Mouse (Mus musculus): Measurements from ENCODE around the gene Stim2. TPM values are rescaled to one million over a fixed set of nuclear protein-coding genes. Genes with fewer than 3 reads are reported as not detected.
A peak's percentile ranks its signal among the peaks of the same experiment; 100 is the strongest.

Stim2 gene
- polyA plus RNA-seq, 1 experiment from 2014 or later: 13.6 TPM

DNA sequence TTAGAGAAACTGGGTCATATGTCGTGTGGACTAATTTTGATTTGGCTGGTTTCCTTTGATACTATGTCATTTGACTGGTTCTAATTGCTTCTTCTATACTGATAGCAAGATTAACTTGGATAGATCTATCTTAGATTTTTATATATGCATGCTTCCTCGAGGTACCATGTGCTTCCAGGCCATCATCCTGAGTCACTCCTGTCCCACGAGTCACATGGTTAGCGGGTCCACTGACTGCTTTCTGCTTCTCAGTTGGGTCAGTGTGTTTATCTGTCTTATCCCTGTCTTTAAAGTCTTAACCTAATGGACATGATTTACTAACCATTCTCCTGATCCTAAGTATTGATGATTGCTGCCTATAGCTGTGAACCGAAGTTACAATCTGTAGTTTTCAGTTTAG lies 34.9 kb downstream of the Stim2 start:
- Histone ChIP-seq H3K27ac (no peak overlapping the region), H3K9me3 (no peaks in the 10 kb centered on the region), H3K4me3 (no peak overlapping the region), H3K4me1 (peaks cover 31% of the 10 kb centered on the region), H3K36me3 (replicated peaks) (no peaks in the 10 kb centered on the region), H3K27me3 (ENCODE audit: poor library complexity, severe bottlenecking) (no peaks in the 10 kb centered on the region)
- DNase-seq (ENCODE audit: extremely low spot score, low spot score): no peak
- 89% methylated on average over 5 of the region's 5 CpGs for WGBS

DNA sequence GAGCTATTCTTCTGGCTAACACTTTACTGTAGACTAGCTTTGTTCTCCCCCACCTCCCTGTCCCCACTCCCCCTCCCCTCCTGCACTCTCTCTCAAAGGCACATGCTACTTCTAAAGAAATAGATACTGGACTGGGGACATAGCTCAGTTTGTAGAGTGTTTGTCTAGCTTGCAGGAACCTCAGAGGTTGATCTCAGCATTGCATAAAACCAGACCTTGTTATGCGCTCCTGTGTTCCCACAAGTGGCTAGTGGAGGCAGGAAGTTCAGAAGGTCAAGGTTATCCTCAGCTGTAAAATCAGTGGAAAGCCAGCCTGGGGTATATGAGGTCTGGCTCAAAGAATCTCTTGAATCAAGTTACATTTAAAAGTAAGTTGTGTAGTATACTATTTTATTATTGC lies 36.4 kb downstream of the Stim2 start:
- Histone ChIP-seq H3K27ac (peak overlapping the region; percentile 81; the same call in 1 of the 2 replicates), H3K4me3 (no peak overlapping the region), H3K9me3 (no peaks in the 10 kb centered on the region), H3K27me3 (ENCODE audit: poor library complexity, severe bottlenecking) (no peaks in the 10 kb centered on the region), H3K36me3 (replicated peaks) (no peaks in the 10 kb centered on the region), H3K4me1 (peaks cover 32% of the 10 kb centered on the region)
- no peak for DNase-seq (ENCODE audit: extremely low spot score, low spot score)
- 67% methylated on average over 1 of the region's 1 CpGs for WGBS

DNA sequence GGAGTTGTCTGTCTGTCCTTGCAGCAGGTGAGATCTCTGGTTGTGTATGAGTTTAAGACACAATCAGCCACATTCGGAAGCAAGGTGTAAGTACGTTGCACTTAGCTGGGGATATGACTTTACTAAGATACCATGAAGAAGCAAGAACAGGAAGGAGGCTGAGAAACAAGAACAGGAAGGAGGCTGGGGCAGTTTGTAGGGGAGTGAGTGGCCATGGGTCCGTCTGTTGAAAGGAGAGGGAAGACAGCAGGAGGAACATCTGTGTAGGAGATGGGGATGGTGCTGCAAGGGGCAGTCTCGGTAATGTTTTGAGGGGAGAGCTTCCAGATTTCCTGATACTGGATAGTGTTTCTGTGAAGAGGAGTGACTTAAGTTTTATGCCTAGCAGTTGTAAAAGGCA lies 40.3 kb downstream of the Stim2 start:
- no peaks in the 10 kb centered on the region for H3K27me3 ChIP-seq (ENCODE audit: poor library complexity, severe bottlenecking)
- no peak overlapping the region for H3K27ac ChIP-seq
- H3K36me3 ChIP-seq (replicated peaks): no peaks in the 10 kb centered on the region
- peaks cover 28% of the 10 kb centered on the region for H3K4me1 ChIP-seq
- no peaks in the 10 kb centered on the region for H3K9me3 ChIP-seq
- H3K4me3 ChIP-seq: no peak overlapping the region
- WGBS: 83% methylated on average over 4 of the region's 4 CpGs
- no peak for DNase-seq (ENCODE audit: extremely low spot score, low spot score)

DNA sequence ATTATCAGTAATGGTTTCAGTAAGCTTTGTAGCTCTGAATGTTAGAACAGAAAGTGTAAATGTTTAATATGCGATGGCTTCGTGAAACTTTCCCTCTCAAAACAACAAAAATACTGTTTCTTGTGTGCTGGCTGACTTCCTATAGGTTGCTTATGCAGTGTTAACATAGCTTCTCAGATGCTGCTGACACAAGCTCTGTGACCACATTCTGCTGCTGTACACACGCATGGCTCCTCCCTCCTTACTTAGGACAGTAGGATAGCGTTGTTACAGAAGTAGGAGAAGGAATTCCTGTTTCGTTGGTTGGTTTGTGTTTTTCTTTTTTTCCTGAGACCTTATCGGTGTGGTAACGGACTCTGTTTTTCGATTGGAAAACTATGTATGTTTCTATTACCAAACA lies 42.2 kb downstream of the Stim2 start:
- DNase-seq (ENCODE audit: extremely low spot score, low spot score): no peak
- H3K27ac ChIP-seq: no peak overlapping the region
- H3K36me3 ChIP-seq (replicated peaks): no peaks in the 10 kb centered on the region
- H3K9me3 ChIP-seq: no peaks in the 10 kb centered on the region
- H3K4me3 ChIP-seq: no peak overlapping the region
- 92% methylated on average over 8 of the region's 8 CpGs for WGBS
- H3K27me3 ChIP-seq (ENCODE audit: poor library complexity, severe bottlenecking): no peaks in the 10 kb centered on the region
- H3K4me1 ChIP-seq: peaks cover 8% of the 10 kb centered on the region

GRCm38 (mm10) chr5:54042013-54042412 lies 43.7 kb downstream of the Stim2 start:
- Histone ChIP-seq H3K36me3 (replicated peaks) (no peaks in the 10 kb centered on the region), H3K4me3 (no peak overlapping the region), H3K4me1 (peaks cover 8% of the 10 kb centered on the region; the same call in 1 of the 2 replicates), H3K9me3 (no peaks in the 10 kb centered on the region), H3K27me3 (ENCODE audit: poor library complexity, severe bottlenecking) (no peaks in the 10 kb centered on the region), H3K27ac (no peak overlapping the region)
- no peak for DNase-seq (ENCODE audit: extremely low spot score, low spot score)
- WGBS: 89% methylated on average over 7 of the region's 7 CpGs

DNA sequence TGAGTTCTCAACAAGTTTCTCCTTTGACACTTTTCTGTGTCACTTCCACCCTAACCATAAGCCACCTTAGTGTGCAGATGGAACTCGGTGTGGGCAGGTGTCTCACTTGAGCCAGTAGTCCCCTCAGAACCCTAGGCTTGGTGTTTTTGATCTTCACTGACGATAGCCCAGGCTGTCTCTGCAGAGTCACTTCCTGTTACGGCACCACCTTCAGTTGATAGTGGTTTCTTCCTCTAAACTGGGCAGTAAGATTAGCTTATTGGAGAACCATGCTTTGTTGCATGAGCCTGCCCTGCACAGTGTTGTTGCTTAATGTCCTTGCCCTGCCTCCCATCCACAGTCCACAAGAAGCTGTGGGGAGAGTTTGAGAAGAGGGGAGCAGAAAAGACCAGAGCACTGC lies 47.2 kb downstream of the Stim2 start:
- whole genome bisulfite sequencing: 82% methylated on average over 3 of the region's 3 CpGs
- H3K27me3 ChIP-seq (ENCODE audit: poor library complexity, severe bottlenecking): no peaks in the 10 kb centered on the region
- H3K4me3 ChIP-seq: no peak overlapping the region
- no peak overlapping the region for H3K27ac ChIP-seq
- H3K4me1 ChIP-seq: peaks cover 14% of the 10 kb centered on the region
- DNase-seq (ENCODE audit: extremely low spot score, low spot score): no peak
- H3K36me3 ChIP-seq (replicated peaks): no peaks in the 10 kb centered on the region
- no peaks in the 10 kb centered on the region for H3K9me3 ChIP-seq

DNA sequence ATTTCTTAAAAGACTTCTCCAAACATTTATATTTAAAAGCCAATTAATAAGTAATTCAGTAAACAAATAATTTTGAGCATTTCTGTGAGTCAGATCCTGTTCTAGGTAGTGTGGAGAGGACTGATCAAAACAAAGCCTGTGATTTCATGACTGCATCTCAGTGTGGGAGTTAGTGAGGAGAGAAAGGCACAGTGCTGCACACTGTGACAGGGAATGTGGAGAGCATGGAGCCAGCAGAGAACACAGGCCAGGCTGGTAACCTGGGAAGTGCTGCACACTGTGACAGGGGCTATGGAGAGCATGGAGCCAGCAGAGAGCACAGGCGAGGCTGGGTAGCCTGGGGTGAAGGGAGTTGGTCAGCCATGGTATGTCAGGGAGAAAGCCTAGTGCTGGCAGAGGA lies 48.1 kb downstream of the Stim2 start:
- no peak overlapping the region for H3K27ac ChIP-seq
- no peaks in the 10 kb centered on the region for H3K36me3 ChIP-seq (replicated peaks)
- 56% methylated on average over 1 of the region's 1 CpGs for WGBS
- no peaks in the 10 kb centered on the region for H3K27me3 ChIP-seq (ENCODE audit: poor library complexity, severe bottlenecking)
- no peaks in the 10 kb centered on the region for H3K9me3 ChIP-seq
- H3K4me3 ChIP-seq: no peak overlapping the region
- peaks cover 19% of the 10 kb centered on the region for H3K4me1 ChIP-seq
- DNase-seq (ENCODE audit: extremely low spot score, low spot score): no peak

GRCm38 (mm10) chr5:54049145-54049733 lies 50.9 kb downstream of the Stim2 start:
- DNase-seq (ENCODE audit: extremely low spot score, low spot score): no peak
- Histone ChIP-seq H3K27ac (no peak overlapping the region), H3K36me3 (replicated peaks) (no peaks in the 10 kb centered on the region; the same call in 1 of the 2 replicates), H3K4me3 (no peak overlapping the region), H3K9me3 (no peaks in the 10 kb centered on the region), H3K27me3 (ENCODE audit: poor library complexity, severe bottlenecking) (no peaks in the 10 kb centered on the region), H3K4me1 (peaks cover 19% of the 10 kb centered on the region)
- WGBS: 76% methylated on average over 4 of the region's 4 CpGs

DNA sequence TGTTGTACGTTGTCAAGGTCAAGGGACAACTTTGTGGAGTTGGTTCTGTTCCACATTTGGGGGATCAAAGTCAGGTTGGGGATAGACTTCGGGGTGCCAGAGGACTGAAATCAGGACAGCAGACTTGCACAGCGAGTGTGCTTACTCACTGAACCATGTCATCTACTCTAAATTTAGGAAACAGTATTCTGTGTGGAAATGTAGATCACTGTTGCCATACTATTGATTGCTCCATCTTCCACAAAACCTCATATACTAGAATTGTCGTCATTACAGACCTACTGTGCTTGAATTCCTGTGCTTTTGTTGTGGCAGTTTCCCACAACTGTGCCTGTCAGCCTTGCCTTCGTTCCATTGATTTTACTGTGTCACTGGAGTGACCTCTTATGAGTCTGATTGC lies 51.6 kb downstream of the Stim2 start:
- no peaks in the 10 kb centered on the region for H3K27me3 ChIP-seq (ENCODE audit: poor library complexity, severe bottlenecking)
- 87% methylated on average over 5 of the region's 5 CpGs for WGBS
- no peak overlapping the region for H3K4me3 ChIP-seq
- H3K27ac ChIP-seq: no peak overlapping the region
- H3K9me3 ChIP-seq: no peaks in the 10 kb centered on the region
- no peak for DNase-seq (ENCODE audit: extremely low spot score, low spot score)
- H3K4me1 ChIP-seq: peaks cover 19% of the 10 kb centered on the region
- H3K36me3 ChIP-seq (replicated peaks): peaks cover 3% of the 10 kb centered on the region

DNA sequence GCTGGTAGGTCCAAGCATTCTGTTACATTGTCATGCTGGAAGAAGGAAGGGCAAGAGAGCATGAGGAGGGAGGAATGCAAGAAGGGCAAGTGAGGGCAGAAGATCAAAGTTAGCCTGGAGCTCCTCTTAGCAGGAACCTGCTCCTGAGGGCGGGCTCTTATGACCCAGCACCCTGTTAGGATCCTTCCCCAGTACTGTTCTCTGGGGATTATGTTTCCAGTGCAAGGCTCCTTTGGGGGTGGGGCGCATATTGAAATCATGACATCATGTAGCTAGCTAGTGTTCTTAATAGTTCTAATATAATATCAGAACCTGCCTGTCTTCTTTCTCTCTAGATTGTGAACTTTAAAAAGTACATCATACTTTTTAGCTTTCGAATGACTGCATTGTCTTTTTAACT lies 52.8 kb downstream of the Stim2 start:
- WGBS: 77% methylated on average over 3 of the region's 3 CpGs
- H3K27me3 ChIP-seq (ENCODE audit: poor library complexity, severe bottlenecking): no peaks in the 10 kb centered on the region
- H3K27ac ChIP-seq: no peak overlapping the region
- no peaks in the 10 kb centered on the region for H3K9me3 ChIP-seq
- DNase-seq (ENCODE audit: extremely low spot score, low spot score): no peak
- peaks cover 6% of the 10 kb centered on the region for H3K36me3 ChIP-seq (replicated peaks)
- H3K4me3 ChIP-seq: no peak overlapping the region
- H3K4me1 ChIP-seq: peaks cover 19% of the 10 kb centered on the region

DNA sequence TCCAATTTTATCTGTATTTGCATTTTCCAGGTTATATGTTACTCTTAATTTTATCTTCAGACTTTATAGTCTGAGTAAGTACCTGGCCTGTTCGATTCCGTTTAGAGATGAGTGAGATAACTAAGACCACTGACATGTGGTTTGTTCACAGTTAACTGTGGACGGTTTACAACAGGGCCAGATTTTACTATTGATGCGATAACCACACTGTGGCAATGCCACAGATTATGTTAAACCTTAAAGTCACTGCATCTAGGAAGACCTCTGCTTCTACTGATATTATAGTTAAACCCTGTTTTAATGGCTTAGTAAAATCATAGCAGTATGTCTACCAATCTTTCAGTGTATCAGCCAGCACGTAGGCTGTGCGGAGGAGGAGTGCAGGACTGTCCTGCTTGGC lies 53.9 kb downstream of the Stim2 start:
- no peak for DNase-seq (ENCODE audit: extremely low spot score, low spot score)
- H3K4me1 ChIP-seq: peaks cover 19% of the 10 kb centered on the region
- no peaks in the 10 kb centered on the region for H3K27me3 ChIP-seq (ENCODE audit: poor library complexity, severe bottlenecking)
- H3K36me3 ChIP-seq (replicated peaks): peaks cover 6% of the 10 kb centered on the region
- WGBS: 91% methylated on average over 6 of the region's 6 CpGs
- no peak overlapping the region for H3K27ac ChIP-seq
- H3K9me3 ChIP-seq: no peaks in the 10 kb centered on the region
- no peak overlapping the region for H3K4me3 ChIP-seq

- Histone ChIP-seq H3K9me3 (no peaks in the 10 kb centered on the region), H3K27me3 (ENCODE audit: poor library complexity, severe bottlenecking) (no peaks in the 10 kb centered on the region), H3K27ac (no peak overlapping the region), H3K4me3 (no peak overlapping the region), H3K4me1 (peaks cover 19% of the 10 kb centered on the region), H3K36me3 (replicated peaks) (peaks cover 13% of the 10 kb centered on the region)
- no peak for DNase-seq (ENCODE audit: extremely low spot score, low spot score)
- WGBS: 93% methylated on average over 7 of the region's 7 CpGs
Observed at GRCm38 (mm10) chr5:54053673-54054366, 55.5 kb downstream of the Stim2 start.

- no peaks in the 10 kb centered on the region for H3K9me3 ChIP-seq
- no peak overlapping the region for H3K4me3 ChIP-seq
- peaks cover 13% of the 10 kb centered on the region for H3K36me3 ChIP-seq (replicated peaks)
- no peaks in the 10 kb centered on the region for H3K4me1 ChIP-seq
- 94% methylated on average over 6 of the region's 6 CpGs for WGBS
- H3K27me3 ChIP-seq (ENCODE audit: poor library complexity, severe bottlenecking): no peaks in the 10 kb centered on the region
- no peak for DNase-seq (ENCODE audit: extremely low spot score, low spot score)
- no peak overlapping the region for H3K27ac ChIP-seq
Observed at GRCm38 (mm10) chr5:54056266-54056665, 58.0 kb downstream of the Stim2 start.

Data from forebrain, embryonic 10.5 days (tissue).